Mouse (Mus musculus) gastrocnemius, postnatal 36 days (tissue): ENCODE data around the gene Zkscan3. TPM values are rescaled to one million over a fixed set of nuclear protein-coding genes. Genes with fewer than 3 reads are reported as not detected.
A peak's percentile ranks its signal among the peaks of the same experiment; 100 is the strongest.

Experiments
- DNase-seq, 2 experiments: peaks; one replicate each; pipeline ENCODE4 v3.0.0; 2022
- intact Hi-C: fragments of 180-260 bp; cut with DNase I; formaldehyde crosslinking; loops from one replicate; pipeline ENCODE4 v1.15.1; 2025
- long read RNA-seq, 2 experiments: library from polyadenylated mRNA; stranded (forward); transcript quantifications; one replicate each; pipeline ENCODE4 v2.0.0; 2021
- total RNA-seq, 2 experiments: library from RNA; stranded (reverse); gene quantifications; 2 replicates each; pipeline ENCODE4 v1.2.3; 2021

Zkscan3 gene
- 10 to 100 TPM; 14.7 to 14.9 TPM for total RNA-seq
- long read RNA-seq, experiment 1, transcript Zkscan3-201 (6 exons, 2,561 nt) = major isoform, 5 of 11 reads
- long read RNA-seq, experiment 1, partial matches to known transcripts = 0 of 11 reads
- long read RNA-seq, experiment 1, other reads (novel, unspliced or antisense) = 1 of 11 reads
- long read RNA-seq, experiment 2, partial matches to known transcripts = 0 of 10 reads
- long read RNA-seq, experiment 2, other reads (novel, unspliced or antisense) = 6 of 10 reads

DNA sequence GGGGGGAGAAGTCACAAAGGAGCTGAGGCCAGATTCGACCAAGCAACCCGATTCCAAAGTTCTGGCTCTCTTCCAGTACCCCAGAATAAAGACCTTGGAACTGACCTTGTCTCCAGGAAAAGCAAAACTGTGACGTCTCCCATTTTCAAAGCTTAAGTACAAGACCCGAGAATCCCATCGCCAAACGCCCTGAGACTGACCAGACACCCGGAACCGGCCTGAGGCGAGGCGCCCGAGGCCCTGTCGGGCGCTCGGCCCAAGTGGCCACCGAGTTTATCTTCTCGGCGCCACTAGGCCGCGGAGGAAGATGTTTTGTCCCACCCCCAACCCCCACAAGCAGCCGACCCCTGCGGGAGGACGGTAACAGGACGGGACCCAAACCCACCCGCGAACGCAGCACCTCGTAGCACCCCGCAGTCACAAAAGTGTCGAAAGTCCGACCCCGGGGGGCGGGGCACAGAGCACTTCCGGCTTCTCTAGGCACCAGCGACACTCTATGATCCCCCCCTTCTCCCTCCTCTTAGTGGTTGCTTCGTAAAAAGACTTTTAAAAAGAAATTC lies at the start of gene Zkscan3:
TSS of gene Zkscan3 (minus strand) at position 469 of the 560 bp plus-strand sequence.
- intact Hi-C loops = loop anchor here (5.0 to 10.0 kb wide), 3 partner anchors 50 to 130 kb away; partner anchors contain the start of genes Gm11273, Zkscan8 and Zscan26
- peak; percentile 78 to 82 for DNase-seq

DNA sequence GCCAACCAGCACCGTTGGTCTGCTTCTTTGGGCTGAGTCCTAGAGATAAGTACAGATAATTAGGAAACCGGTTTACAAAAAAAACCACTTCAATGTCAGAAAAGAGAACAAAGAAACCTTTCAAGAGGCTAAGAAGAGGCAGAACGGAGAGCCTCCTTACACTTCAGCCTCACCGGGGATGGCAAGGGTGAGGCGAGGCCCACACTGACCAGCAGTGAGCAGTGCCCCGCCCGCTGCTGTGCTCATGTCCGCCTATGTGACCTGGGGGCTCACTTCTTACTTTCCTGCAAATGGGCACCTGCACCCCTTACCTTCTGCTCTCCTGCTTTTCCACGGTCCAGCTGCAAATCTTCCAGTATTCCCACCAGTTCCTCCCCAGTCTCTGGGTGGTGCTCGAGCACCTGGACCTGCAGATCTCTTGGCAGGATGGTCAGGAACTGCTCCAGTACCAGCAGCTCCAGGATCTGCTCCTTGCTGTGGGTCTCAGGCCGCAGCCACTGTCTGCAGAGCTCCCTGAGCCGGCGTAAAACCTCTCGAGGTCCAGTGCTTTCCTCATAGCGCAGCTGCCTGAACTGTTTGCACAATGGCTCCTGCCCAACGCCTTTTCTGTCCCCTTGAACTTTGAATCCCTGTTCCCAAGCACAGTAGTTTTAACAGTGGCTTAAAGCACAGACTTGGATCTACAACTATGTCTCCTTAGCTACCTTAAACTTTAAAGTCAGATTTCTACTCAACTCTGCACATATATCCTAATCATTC lies 45.5 kb upstream of the Zkscan3 start:
- intact Hi-C loops = no loop called here
- DNase-seq = no peak

DNA sequence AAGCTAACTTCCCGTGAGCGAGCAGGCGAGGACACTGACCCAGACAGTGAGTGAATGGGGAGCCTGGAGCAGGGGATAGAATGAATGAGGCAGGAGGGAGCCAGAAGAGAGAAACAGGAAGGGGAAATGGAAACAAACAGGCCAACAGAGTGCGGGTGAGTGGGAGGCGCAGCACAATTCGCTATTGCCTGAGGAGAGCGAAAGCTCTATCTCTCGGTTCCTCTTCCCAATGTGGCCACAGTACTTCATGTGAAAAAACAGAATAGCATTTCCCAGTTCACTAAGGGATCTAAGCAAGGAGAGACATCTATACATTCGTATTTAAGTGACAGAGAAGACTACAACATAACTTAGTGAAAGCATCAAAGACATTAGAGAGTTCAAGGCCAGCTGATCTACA lies 44.2 kb upstream of the Zkscan3 start:
- DNase-seq = no peak
- intact Hi-C loops = no loop called here

DNA sequence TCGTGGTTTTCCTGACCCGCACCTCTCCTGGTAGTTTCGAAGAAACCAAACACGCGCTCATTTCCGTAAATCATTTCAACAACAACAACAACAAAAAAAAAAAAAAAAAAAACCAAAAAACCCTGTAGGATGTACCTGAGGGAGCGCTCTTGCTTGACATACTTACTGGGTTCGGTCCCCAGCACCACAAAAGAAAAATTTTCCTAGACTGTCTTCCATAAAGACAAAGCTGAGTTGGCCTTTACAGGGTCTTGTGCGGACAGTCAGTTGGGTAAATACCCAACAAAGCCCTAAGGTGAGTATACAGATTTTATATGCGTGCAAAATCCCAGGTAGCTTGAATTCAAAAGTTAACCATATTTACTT lies 38.6 kb upstream of the Zkscan3 start:
- intact Hi-C loops = no loop called here
- DNase-seq = no peak

DNA sequence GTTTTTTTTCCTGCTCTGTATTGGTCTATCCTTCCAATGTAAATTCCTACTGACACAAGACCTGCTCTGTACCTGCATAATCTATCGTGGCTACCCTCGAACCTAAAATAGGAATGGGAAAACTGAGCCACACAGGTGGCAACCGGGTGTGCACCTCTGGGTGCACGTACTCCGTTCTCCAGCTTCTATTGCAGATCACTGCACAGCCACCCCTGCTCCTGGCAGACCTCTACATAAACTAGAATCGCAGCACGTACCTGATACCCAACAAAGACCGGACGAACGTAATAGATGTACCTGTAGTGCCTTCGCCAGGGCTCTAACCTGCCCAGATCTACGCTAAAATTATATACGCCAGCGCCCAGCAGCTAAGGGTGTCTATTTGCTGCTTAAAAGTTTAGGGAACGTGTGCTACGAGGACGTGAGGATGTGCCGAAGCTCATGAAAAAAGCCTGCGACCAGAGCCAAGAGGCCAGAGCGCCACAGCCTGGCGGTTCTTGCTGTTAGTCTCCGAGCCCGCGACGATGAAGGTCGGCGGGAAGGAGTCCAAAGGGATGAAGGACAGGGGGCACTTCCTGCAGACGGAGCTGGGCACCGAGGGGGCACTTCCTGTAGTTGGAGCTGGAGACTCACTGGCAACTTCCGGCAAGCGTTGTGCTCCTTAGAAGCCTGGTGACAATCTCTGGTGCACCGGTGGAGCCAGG lies 38.1 kb upstream of the Zkscan3 start, which contains the start of gene Pgbd1:
TSS of gene Pgbd1 (minus strand) at position 556 of the 704 bp plus-strand sequence.
- DNase-seq = peak; percentile 12 to 22
- intact Hi-C loops = no loop called here

DNA sequence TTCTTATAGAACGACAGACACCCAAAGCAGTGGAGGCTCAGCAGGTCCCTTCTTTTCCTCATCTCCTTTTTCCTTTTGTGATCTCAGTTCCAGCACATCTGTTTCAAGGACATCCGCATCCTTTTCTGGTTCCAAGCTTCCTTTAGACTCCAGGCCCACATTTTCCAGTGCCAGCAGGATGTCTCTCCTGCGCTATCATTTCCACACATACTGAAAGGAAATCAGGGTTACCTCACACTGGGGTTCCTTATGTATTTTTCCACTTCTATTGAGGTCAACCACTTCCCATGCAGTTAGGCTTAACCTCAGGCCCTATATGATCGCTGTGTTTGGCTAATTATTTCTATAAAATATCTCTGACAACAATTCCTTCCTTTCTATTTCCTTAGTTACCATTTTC lies 32.9 kb upstream of the Zkscan3 start:
- DNase-seq = no peak
- intact Hi-C loops = no loop called here

DNA sequence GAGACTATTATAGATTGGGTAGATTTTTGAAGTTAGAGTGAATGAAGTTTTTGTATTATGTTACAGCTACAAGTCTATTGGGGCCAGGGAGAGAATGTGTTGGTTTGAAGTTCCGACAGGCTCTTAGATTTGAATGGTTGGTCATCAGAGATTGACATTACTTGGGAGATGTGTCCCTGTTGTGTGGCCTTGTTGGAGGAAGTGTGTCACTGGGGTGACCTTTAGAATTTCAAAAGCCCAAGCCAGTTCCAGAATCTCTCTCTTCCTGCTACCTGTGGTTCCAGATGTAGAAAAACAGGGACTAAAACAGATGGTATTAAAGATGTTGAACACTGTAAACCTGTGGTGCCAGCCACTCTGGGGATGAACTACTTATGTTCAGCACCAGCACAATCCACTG lies 25.1 kb upstream of the Zkscan3 start:
- intact Hi-C loops = no loop called here
- DNase-seq = no peak

DNA sequence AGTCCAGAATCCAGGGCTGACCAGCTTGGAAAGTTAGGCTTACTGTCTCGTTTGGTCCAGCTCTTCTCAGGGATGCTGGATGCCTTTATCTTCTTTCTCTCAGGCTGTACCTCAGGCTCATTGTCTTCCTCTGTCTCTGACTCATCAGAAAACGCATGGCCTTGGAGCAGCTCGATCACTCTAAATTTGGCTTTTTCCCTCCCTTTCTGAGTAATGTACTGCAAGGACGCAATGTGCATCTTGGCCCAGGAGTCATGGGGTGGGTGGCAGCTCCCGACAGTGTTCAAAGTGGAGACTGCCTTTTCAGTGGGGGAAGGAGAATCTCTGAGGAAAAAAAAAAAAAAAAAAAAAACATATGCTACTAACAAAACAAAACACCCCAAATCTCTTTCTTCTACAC lies 20.7 kb upstream of the Zkscan3 start:
- no peak for DNase-seq
- intact Hi-C loops = no loop called here

DNA sequence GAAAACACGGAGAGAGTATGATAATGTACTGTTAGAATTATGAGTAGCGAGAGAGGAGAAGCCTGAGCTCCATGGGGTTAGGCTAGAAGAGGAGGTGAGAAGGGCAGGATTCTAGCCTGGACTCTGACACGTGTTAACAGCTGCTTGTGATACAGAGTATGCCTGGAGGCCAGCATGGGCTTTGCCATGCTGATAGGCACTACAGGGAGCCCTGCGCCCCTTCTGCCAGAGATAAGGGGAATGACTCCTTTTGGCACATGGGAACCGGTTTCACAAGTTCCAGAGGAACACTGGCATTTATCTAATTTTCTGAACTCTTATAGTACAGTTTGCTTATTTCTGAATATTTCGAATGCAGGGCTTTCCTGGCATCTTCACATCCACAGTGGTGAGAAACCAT lies 16.3 kb upstream of the Zkscan3 start:
- intact Hi-C loops = no loop called here
- no peak for DNase-seq

DNA sequence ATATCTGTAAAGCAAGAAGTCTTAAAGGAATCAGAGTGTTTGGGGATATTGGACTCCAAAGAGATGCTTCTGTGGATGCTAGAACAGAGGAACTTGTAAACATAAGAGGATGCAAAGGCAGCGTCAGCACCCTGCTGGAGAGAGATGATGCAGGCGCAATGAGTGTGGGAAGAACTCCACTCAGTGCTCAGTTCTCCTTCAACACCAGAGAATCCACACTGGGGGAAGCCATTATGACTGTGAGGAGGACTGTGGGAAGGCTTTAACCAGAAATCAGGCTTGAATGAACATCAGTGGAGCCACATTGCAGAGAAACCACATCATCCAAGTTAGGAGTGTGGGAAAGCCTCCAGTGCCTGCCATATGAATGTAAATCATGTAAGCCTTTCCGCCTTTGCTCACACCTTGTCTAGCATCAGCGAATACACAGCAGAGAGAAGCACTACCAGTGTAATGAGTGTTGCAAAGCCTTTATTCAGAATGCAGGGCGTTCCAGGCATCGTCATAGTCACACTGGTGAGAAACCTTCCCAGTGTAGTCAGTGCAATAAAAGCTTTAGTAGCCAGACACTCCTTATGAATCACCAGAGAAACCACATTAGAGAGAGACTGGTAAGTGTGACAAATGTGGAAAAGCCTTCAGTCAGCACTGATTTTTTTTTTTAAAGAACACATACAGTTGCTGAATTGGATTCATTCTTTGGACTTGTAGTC lies 14.9 kb upstream of the Zkscan3 start:
- no peak for DNase-seq
- intact Hi-C loops = no loop called here

DNA sequence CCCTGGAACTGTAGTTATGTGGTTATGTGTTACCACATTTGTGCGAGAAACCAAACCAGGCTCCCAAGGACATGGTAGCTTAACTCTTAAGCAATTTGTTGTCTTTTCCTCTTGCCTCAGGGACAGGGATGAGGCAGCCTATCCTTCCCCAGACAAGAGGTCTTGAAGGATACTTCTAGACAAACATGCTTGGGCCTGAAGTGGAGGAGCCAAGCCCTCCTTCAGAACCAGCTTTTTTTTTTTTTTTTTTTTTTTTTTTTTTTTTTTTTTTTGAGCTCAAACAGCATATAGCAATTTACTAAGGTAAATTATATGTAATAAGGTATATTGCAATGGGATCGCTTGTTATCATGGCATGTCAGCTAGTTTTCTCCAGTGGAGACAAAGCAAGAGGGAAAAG lies 13.2 kb upstream of the Zkscan3 start:
- DNase-seq = no peak
- intact Hi-C loops = no loop called here

DNA sequence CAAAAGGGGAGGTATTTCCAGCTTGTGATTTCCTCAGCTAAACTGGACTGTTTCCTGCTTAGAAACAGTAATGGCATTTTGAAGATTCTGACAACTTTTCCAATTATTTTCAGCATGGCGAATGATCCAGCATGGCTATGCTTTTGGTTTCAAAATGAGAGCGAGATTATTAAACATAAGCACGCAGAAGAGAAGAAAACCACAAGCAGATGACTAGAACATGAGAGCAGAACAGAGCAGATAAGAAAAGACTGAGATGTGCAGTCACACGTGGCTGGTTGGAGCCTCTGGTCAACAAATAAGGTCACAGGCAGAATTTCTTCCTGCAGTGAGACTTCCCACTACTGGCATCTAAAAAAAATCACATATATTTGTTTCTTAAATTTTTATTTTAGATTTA lies 12.7 kb upstream of the Zkscan3 start:
- intact Hi-C loops = no loop called here
- no peak for DNase-seq

DNA sequence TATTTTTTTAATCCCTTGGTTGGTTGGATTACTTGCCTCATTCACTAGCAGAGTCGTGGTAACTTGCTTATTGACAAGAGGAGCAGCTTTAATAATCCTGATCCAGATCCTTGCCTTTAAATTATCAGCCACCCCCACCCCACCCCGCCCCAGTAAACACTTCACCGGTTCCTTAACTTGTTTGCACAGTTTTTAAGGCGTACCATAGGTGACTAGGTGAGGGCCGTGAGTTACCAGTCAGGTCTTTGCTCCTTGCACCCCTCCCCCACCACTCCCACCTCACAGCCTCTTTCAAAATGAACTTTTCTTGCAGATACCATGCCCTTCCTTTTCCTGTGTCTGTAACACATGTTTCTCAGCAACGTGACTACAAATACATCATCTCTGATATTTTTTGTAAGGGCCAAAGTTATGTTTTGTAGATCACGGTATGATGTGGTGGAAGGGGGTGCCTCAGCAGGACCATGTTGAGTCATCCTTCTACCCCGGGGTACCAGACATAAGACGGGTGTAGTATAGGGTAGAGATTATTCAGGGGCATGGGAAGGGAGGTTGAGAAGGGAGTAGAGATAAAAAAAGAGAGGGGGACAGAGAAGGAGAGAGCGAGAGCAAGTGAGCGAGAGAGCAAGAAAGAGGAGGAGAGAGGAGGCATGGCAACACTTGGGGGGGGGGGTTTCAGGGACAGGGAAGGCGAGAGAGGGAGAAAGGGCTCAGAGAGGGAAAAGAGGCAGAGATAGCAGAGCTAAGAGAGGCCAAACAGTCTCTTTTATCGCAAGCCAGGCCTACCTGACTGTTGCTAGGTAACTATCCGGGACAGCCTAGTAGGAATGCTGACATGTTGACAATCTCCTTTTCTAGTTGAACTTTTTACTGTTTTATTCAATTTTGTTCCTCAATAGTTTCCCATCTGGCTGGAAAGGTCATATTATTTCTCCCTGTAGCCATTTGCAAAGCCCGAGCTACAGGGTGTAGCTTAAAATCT lies 12.0 kb upstream of the Zkscan3 start:
- DNase-seq = no peak
- intact Hi-C loops = no loop called here

DNA sequence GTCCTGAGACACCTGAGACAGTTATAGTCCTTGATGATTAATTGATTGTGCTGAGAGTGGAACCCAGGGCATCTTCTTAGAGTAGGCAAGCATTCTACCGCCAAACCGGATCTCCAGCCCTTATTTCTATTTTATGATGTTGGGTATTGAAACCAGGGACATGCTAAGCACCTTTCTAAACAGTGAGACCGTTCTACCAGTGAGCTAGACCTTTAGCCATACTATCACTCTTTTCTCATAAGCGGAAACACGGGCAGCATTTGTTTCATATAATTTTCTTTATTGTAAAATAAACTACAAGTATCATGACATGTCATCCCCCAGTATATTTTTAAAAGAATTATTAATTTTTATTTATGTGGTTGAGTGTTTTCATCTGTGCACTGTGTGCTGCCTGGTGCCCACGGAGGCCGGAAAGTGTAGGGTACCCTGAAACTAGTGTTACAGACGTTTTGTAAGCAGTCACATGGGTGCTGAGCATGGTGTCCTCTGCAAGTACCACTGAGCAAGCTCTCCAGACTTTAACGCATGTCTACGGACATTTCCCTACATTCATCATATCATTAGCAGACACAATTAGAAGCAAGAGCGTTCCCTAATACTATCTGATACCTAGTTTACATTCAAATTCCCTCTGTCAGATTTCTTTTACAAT lies 6.4 kb upstream of the Zkscan3 start:
- no peak for DNase-seq
- intact Hi-C loops = loop anchor here (5.0 to 10.0 kb wide), 2 partner anchors 96 to 252 kb away; partner anchors contain the start of gene Gm11273

DNA sequence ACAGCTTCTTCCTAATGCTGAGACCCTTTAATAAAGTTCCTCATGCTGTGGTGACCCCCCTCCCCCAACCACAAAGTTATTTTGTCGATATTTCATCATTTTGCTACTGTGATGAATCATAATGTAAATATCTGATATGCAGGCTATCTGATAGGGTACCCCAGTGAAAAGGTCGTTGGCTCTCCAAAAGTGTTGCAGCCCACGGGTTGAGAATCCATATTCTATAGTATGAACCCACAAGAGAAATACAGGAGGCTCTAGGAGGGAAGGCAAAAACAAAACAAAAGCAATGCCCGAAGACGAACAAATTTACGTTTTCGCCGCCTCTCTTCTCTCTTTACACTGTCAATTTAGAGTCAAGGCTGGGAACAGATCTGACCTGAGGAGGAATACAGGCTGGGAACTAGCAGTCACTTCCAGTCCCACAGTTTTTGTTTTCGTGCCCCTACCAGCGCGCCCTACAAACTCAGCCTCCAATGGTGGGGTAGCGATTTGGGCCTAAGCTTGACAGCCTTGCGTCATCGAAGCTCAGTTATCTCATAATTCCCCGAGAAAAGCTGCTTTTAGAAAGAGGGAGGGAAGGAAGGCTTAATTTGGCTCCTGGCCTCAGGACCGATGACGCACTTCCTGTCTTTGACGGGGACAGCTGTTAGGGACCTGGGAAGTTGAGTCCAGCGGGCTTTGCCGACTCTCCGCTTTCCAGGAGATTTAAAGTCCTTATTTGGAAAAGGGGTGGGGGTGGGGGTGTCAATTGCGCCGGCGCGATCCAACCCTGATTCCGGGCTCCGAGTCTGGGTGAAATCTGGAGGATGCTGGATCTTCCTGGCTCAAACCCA lies 5.6 kb upstream of the Zkscan3 start:
- peak; percentile 73 to 77 for DNase-seq
- intact Hi-C loops = loop anchor here (5.0 to 10.0 kb wide), 2 partner anchors 97 to 251 kb away; partner anchors contain the start of gene Gm11273

DNA sequence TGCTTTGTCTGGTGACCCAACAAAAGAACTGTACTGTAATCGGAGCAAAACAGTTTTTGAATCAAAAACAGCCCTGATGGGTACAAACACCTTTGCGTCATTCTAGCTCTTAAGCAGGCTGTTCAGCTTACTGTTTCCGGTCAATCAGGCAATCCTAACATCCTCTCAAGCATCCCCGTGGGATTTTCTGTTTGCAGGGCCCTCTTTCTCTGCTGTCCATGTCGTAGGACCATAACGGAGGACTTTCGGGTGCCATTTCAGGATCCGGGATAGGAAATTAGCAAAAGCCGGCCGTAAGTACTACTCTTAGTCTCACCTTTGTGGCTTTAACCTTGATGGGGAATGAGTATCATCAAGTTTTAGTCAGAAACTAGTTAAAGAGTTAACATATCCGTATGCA lies 4.8 kb upstream of the Zkscan3 start:
- intact Hi-C loops = loop anchor here (5.0 to 10.0 kb wide), 2 partner anchors 97 to 250 kb away; partner anchors contain the start of gene Gm11273

DNA sequence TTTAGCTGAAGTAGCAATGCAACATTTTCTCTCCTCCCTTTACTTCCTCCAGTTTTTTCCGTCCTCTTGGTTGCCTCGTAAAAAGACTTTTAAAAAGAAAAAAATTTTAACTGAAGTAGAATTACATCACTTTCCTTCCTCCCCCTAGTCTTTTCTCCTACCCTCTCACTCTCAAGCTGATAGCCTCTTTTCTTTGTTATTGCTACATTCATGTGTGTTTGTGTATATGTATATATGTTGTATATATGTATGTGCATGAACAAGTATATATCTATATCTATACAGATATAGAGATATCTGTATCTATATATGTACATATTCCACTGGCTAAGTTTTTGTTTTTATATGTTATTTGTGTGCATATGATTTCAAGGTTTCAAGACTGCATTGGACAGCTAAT lies 293 bp upstream of the Zkscan3 start:
- intact Hi-C loops = loop anchor here (5.0 to 10.0 kb wide), 3 partner anchors 49 to 129 kb away; partner anchors contain the start of genes Gm11273, Zkscan8 and Zscan26
- DNase-seq = no peak

More for the DNA sequence above, 4.8 kb upstream of the Zkscan3 start:
- no peak for DNase-seq
